Mouse (Mus musculus) embryonic facial prominence, embryonic 13.5 days (tissue): Measurements from ENCODE around the gene Hadhb. TPM values are rescaled to one million over a fixed set of nuclear protein-coding genes. Genes with fewer than 3 reads are reported as not detected.
A peak's percentile ranks its signal among the peaks of the same experiment; 100 is the strongest.

Source experiments
- ATAC-seq: fragments of 200-750 bp; cut with Nextera tagmentation; 2 replicates; pipeline ENCODE4 v1.8.0; 2017; ENCODE audit warnings: low read depth; ENCODE audit not compliant: insufficient number of reproducible peaks, insufficient read depth, low FRiP score, low TSS enrichment
- H3K27ac ChIP-seq: fragments of 300-500 bp; sonication (generic); 2 replicates; pipeline ENCODE4 v1.5.1; 2015; ENCODE audit warnings: moderate library complexity, mild to moderate bottlenecking, inconsistent platforms
- H3K27me3 ChIP-seq: fragments of 300-500 bp; sonication (generic); 2 replicates; pipeline ENCODE4 v1.6.1; 2015; ENCODE audit warnings: mild to moderate bottlenecking, inconsistent platforms
- H3K36me3 ChIP-seq: fragments of 300-500 bp; sonication (generic); 2 replicates; pipeline ENCODE4 v1.6.1; 2015; ENCODE audit warnings: mild to moderate bottlenecking, inconsistent platforms
- H3K4me1 ChIP-seq: fragments of 300-500 bp; sonication (generic); 2 replicates; pipeline ENCODE4 v1.6.1; 2015; ENCODE audit warnings: inconsistent platforms
- H3K4me2 ChIP-seq: fragments of 300-500 bp; sonication (generic); 2 replicates; pipeline ENCODE4 v1.6.1; 2015; ENCODE audit warnings: moderate library complexity, mild to moderate bottlenecking, inconsistent platforms
- H3K4me3 ChIP-seq: fragments of 300-500 bp; sonication (generic); 2 replicates; pipeline ENCODE4 v1.5.1; 2015; ENCODE audit warnings: mild to moderate bottlenecking, inconsistent platforms
- H3K9ac ChIP-seq: fragments of 300-500 bp; sonication (generic); 2 replicates; pipeline ENCODE4 v1.6.1; 2015; ENCODE audit warnings: mild to moderate bottlenecking, inconsistent platforms
- H3K9me3 ChIP-seq: fragments of 300-500 bp; sonication (generic); 2 replicates; pipeline ENCODE4 v1.6.1; 2016; ENCODE audit warnings: inconsistent platforms
- WGBS: fragments of 180-500 bp; shearing (Covaris S2); methylation state at CpG from one replicate; pipeline ENCODE4 v1.1.7; 2015; ENCODE audit warnings: mixed read lengths; 5-methylcytosine and 5-hydroxymethylcytosine counted together
- polyA plus RNA-seq: library from polyadenylated mRNA; unstranded; fragments of >200 nt; fragmentation: Nextera tagmentation; extraction: Ambion mirVana; gene quantifications from 2 replicates; pipeline ENCODE4 v1.2.1, GENCODE M21; 2015

Gene Hadhb
- polyA plus RNA-seq, 1 experiment from 2014 or later = 127 TPM

- H3K9ac ChIP-seq = peak overlapping the region; percentile 89
- H3K4me3 ChIP-seq = peak overlapping the region; percentile 98
- no peak for ATAC-seq
- no peaks in the 10 kb centered on the region for H3K27me3 ChIP-seq
- peak overlapping the region; percentile 74 for H3K4me2 ChIP-seq
- no peaks in the 10 kb centered on the region for H3K9me3 ChIP-seq
- H3K27ac ChIP-seq = peak overlapping the region; percentile 90; the same call in 1 of the 2 replicates
- 36% methylated on average over 13 of the region's 13 CpGs for WGBS
- H3K4me1 ChIP-seq = peaks cover 13% of the 10 kb centered on the region
- no peaks in the 10 kb centered on the region for H3K36me3 ChIP-seq
These were observed 977 bp downstream of the Hadhb start for GRCm38 (mm10) chr5:30155821-30156629.

- 82% methylated on average over 6 of the region's 6 CpGs for WGBS
- no peak for ATAC-seq
- Histone ChIP-seq H3K9me3 (no peaks in the 10 kb centered on the region), H3K4me3 (no peak overlapping the region), H3K9ac (no peak overlapping the region), H3K4me2 (no peak overlapping the region), H3K36me3 (no peaks in the 10 kb centered on the region), H3K27me3 (no peaks in the 10 kb centered on the region), H3K4me1 (peaks cover 8% of the 10 kb centered on the region), H3K27ac (no peak overlapping the region)
These were observed 4.6 kb downstream of the Hadhb start for GRCm38 (mm10) chr5:30159601-30160000.

DNA sequence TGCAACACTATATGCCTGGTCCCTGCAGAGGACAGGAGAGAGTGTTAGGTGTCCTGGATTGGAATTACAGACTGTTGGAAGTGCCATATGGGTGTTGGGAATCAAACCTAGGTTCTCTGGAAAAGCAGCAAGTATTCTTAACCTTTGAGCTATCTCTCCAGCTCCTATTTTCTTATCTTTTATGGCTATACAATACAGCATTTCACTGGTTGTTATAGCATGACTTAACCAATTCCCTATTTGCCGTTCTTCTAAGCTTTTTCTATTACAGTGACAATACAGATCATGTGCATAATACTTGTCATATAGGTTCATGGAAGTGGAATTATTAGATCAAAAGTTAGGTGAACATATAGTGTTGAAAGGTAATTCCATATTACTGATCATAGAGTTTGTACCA lies 6.8 kb downstream of the Hadhb start:
- Histone ChIP-seq H3K9me3 (no peaks in the 10 kb centered on the region), H3K27me3 (no peaks in the 10 kb centered on the region), H3K4me1 (no peaks in the 10 kb centered on the region), H3K27ac (no peak overlapping the region), H3K4me3 (no peak overlapping the region), H3K36me3 (peaks cover 12% of the 10 kb centered on the region; the same call in 1 of the 2 replicates), H3K9ac (no peak overlapping the region), H3K4me2 (no peak overlapping the region)
- ATAC-seq = no peak
- 89% methylated on average over 1 of the region's 1 CpGs for WGBS

GRCm38 (mm10) chr5:30162339-30162738 lies 7.3 kb downstream of the Hadhb start:
- no peak overlapping the region for H3K9ac ChIP-seq
- no peak overlapping the region for H3K27ac ChIP-seq
- H3K4me3 ChIP-seq = no peak overlapping the region
- H3K36me3 ChIP-seq = peaks cover 13% of the 10 kb centered on the region; the same call in 1 of the 2 replicates
- no peaks in the 10 kb centered on the region for H3K27me3 ChIP-seq
- 90% methylated on average over 6 of the region's 6 CpGs for WGBS
- no peak for ATAC-seq
- H3K9me3 ChIP-seq = no peaks in the 10 kb centered on the region
- H3K4me1 ChIP-seq = no peaks in the 10 kb centered on the region
- no peak overlapping the region for H3K4me2 ChIP-seq

DNA sequence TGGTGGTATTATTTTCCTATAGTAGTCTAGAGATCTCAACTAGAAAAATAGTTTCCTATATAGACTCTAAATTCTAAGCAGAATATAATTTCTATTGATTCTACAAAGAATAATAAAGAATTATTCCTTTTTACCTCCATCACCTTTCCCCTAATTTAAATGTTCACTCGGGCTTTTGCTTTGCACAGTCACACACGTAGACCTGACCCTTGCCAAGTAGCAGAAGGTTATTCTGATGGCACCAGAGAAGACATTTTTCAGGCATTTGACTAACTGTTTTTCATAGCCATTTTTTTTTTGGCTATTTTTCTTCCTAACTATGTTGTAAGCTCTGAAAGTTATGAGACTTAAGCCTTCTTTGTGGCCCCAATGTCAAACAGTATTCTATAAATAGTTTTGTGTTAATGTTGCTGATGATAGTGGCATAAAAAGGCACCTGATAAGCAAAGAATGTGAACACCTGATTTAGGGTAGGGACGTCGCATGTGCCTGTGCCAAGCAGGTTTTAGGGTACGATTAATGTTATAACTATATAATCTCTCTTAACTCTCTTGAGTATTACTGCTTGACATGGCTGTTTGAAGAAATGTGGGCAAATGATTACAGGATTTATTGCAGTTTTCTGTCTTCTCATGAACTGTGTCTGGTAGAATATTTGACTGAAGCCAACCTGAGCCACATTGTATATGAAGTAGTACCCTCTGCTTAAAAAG lies 10.3 kb downstream of the Hadhb start:
- Histone ChIP-seq H3K9ac (no peak overlapping the region), H3K36me3 (peaks cover 32% of the 10 kb centered on the region), H3K9me3 (no peaks in the 10 kb centered on the region), H3K4me3 (no peak overlapping the region), H3K4me2 (no peak overlapping the region), H3K4me1 (no peaks in the 10 kb centered on the region), H3K27me3 (no peaks in the 10 kb centered on the region), H3K27ac (no peak overlapping the region)
- no peak for ATAC-seq
- 87% methylated on average over 5 of the region's 5 CpGs for WGBS

GRCm38 (mm10) chr5:30170303-30170940 lies 15.4 kb downstream of the Hadhb start:
- Histone ChIP-seq H3K4me2 (no peak overlapping the region), H3K36me3 (peaks cover 57% of the 10 kb centered on the region), H3K4me1 (peaks cover 13% of the 10 kb centered on the region), H3K9me3 (no peaks in the 10 kb centered on the region), H3K4me3 (no peak overlapping the region), H3K9ac (no peak overlapping the region), H3K27me3 (no peaks in the 10 kb centered on the region), H3K27ac (no peak overlapping the region)
- no peak for ATAC-seq
- WGBS = 81% methylated on average over 5 of the region's 5 CpGs

DNA sequence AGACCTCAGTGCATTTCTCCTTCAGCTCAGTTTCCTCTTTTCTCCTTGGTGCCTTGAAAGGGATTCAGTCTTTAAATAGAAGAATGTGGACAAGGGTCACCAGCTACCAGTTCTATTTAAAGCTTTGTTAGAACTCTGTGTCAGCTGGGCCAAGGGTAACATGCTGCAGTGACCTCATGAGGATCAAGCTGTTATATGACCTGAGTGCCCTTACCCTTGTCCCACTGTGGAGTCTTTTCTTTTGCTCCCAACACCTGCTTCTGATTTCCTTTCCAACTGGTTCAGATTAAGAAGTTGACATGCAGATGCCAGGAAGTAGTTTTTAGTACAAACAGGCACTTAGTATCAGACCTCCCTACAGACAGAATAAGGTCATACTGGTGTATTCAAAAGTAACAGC lies 17.1 kb downstream of the Hadhb start:
- Histone ChIP-seq H3K27ac (0 out of 2 replicates have a peak overlapping the region, but pooled peaks have one; percentile 7), H3K9me3 (no peaks in the 10 kb centered on the region), H3K4me1 (peaks cover 13% of the 10 kb centered on the region), H3K9ac (no peak overlapping the region), H3K27me3 (no peaks in the 10 kb centered on the region), H3K4me3 (no peak overlapping the region), H3K4me2 (no peak overlapping the region), H3K36me3 (peaks cover 64% of the 10 kb centered on the region)
- no peak for ATAC-seq

- peaks cover 13% of the 10 kb centered on the region for H3K4me1 ChIP-seq
- no peak for ATAC-seq
- 41% methylated on average over 20 of the region's 20 CpGs for WGBS
- peak overlapping the region; percentile 48; the same call in 1 of the 2 replicates for H3K27ac ChIP-seq
- no peak overlapping the region for H3K4me2 ChIP-seq
- H3K36me3 ChIP-seq = peaks cover 71% of the 10 kb centered on the region
- H3K9me3 ChIP-seq = no peaks in the 10 kb centered on the region
- H3K4me3 ChIP-seq = no peak overlapping the region
- no peaks in the 10 kb centered on the region for H3K27me3 ChIP-seq
- H3K9ac ChIP-seq = no peak overlapping the region
These were observed 18.1 kb downstream of the Hadhb start for GRCm38 (mm10) chr5:30172931-30173692.

- Histone ChIP-seq H3K27ac (no peak overlapping the region), H3K4me1 (peaks cover 13% of the 10 kb centered on the region), H3K9ac (no peak overlapping the region), H3K9me3 (no peaks in the 10 kb centered on the region), H3K4me3 (no peak overlapping the region), H3K4me2 (no peak overlapping the region), H3K27me3 (no peaks in the 10 kb centered on the region), H3K36me3 (peaks cover 70% of the 10 kb centered on the region)
- ATAC-seq = no peak
- WGBS = 26% methylated on average over 4 of the region's 4 CpGs
These were observed 20.8 kb downstream of the Hadhb start for GRCm38 (mm10) chr5:30175811-30176210.

DNA sequence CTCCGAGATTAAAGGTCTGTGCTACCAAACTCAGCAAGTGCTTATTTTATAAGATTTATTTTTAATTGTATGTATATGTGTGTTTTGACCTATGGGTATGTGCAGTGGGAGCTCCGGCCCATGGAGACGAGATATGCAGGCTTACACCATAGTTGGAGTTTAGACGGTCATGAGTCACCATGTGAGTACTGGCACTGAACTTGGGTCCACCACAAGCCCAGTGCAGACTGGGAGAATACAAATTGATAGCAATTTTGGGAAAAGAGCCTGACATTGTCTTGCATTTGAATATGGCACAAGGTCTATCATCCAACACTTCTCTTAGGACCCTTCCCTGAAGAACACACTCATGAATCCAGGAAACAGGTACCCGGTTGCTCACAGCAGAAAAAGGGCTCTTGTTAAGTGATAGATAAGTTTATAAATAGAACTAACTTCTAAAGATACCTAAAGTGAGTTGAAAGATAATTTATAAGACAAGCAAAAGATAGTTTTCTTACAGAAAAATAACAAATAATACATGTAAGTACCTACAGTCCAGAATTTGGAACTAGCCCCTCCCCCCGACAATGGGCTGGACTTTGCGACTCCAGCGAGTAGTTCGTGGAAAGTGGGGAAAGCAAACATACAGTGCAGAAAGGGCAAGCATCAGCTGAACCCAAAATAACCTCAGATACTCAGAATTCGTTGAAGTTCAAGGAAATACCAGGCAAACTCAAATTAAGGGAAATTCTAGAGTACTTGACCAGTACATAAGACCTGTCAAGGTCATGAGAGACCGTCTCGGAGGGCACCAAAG lies 32.8 kb downstream of the Hadhb start:
- Histone ChIP-seq H3K9me3 (no peaks in the 10 kb centered on the region), H3K36me3 (peaks cover 40% of the 10 kb centered on the region), H3K4me2 (no peak overlapping the region), H3K4me1 (no peaks in the 10 kb centered on the region), H3K27me3 (no peaks in the 10 kb centered on the region), H3K9ac (no peak overlapping the region), H3K27ac (no peak overlapping the region), H3K4me3 (no peak overlapping the region)
- 93% methylated on average over 12 of the region's 12 CpGs for WGBS
- ATAC-seq = no peak
